Mouse (Mus musculus) CH12F3 (cell line): ENCODE data around the gene Olfr110.
"Not testable (repeated sequence)": the region's sequence is repeated elsewhere in the genome, so short reads cannot be mapped to it uniquely, and the experiment has no call there.

Experiments
- in situ Hi-C: fragments of 300-500 bp; cut with MboI; formaldehyde crosslinking; loops from 2 replicates; pipeline ENCODE4 v1.14.3; 2020; ENCODE audit warnings: low sequenced_read_pairs

The Olfr110 gene

DNA sequence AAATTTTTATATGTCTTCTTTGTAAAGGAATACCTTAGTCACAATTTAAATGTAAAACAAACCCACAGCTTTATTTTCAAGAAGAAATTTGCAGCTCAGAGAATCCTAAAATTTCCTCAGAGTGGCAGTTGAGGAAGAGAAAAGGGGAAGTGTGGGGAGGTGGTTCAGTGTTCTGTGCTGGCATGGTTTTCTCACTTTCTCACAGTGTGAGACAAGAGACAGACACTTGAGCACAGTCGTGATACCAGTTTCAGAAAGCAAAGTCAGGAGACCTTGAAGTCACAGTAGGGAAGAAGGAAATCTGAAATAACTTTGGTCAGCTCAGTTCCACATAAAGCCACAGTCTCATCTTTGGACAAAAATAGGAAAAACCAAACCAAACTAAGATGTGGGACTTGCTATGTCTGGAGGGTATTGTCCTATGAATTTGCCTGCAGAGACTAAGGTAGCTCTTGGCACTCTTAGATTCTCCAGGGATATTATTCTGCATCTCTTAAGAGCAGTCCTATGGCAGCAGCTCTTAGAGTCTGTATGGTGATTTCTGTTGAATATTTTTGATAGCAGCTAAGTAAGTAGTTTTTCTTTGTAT lies at the start of gene Olfr110:
Gene Olfr110, plus strand, starts transcription at position 539 of the 589 bp plus-strand sequence.
- in situ Hi-C loops, result no loop called here

DNA sequence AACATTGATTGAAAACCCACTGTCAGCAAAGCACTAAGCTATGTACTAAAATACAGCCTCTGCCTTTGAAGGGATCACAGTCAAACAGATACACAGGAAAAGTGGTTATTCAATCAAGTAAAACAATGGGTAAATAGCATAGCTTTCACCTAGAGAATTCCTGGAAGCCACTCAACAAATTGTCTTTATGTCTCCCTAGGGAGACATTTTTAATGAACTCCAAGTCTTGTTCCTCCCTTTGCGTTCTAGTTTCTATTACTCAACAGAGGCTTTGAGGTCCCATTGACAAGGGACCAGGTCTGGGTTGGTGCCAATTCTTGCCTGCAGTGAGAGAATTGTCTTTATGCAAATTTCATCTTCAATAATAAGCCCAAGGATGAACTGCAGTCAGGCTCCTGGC lies 47.1 kb upstream of the Olfr110 start, which contains the start of gene Olfr108:
Gene Olfr108, plus strand, starts transcription at position 301 of the 400 bp plus-strand sequence.
- in situ Hi-C loops, result no loop called here

DNA sequence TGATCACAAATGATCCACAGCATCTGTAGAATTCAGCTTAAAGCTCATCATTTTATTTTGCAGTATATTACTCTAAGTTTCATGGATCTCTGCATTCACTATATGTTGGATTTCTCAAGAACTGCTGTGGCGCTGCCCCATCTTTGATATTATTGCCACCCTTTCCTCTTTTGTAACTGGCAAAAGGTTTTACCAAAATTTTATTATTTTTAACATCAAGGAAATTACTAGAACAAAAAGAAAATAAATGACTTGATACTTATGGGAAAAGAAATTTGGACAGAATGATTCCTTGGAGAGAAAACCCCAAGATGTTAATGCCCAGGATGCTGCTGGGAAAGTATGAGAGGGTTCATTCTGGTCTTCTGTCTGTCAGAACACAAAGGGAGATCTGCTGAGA lies 33.7 kb upstream of the Olfr110 start, which contains the start of gene Olfr109:
Gene Olfr109, plus strand, starts transcription at position 301 of the 400 bp plus-strand sequence.
- in situ Hi-C loops, result no loop called here

DNA sequence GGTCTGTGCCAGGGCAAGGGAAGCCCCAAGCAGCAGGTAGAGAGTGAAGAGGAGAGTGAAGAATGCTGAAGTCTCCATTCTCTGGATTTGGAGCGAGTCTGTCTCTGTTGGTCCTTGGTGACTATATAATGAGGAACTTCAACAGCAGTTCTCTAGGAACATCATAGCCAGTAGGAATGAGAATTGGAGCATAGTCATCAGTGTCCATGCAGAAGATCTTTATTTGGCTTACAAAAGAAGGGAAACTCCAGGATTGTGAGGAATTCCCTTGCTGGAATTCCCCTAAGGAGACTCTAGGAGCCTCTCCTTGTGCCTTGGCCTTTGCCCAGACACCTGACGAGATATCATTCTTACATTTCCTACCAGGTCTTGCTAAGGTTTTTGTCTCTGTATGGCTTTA lies 8.8 kb upstream of the Olfr110 start, which contains the start of gene H2-M2:
Gene H2-M2, minus strand, starts transcription at position 101 of the 400 bp plus-strand sequence.
- in situ Hi-C loops, result no loop called here

DNA sequence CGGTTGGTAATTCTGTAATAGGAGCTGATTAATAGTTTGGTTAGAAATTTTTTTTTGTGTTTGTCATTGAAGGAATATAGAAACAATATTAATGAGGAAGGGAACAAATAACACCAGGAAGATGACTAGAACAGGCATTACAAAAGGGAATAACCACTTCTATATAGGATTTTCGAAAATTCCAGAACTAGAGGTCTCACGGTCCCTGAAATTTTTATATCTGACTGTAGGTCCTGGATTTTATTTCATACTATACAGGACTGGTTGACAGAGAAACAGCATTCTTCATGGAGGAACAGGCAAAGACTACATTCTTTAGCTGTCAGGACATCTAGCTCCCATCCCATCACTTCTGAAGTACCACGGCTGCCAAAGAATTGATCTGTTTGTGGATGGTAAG lies 15.5 kb downstream of the Olfr110 start, which contains the start of gene Olfr111:
Gene Olfr111, plus strand, starts transcription at position 301 of the 400 bp plus-strand sequence.
- in situ Hi-C loops, result no loop called here

DNA sequence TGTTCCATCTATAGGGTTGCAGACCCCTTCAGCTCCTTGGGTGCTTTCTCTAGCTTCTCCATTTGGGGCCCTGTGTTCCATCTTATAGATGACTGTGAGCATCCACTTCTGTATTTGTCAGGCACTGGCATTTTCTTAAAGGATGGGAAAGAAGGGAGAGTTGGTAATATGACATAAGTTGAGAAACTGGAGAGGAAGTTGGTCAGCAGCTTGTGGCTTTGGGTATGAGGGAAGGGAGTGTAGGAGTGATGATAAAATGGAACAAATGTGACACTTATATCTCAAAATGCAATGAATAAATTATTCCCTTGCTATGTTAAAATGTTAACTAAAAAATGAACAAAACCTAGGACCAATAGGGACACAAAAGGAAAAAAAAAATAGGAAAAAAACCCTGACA lies 32.3 kb downstream of the Olfr110 start:
- in situ Hi-C loops, result not testable (repeated sequence)

DNA sequence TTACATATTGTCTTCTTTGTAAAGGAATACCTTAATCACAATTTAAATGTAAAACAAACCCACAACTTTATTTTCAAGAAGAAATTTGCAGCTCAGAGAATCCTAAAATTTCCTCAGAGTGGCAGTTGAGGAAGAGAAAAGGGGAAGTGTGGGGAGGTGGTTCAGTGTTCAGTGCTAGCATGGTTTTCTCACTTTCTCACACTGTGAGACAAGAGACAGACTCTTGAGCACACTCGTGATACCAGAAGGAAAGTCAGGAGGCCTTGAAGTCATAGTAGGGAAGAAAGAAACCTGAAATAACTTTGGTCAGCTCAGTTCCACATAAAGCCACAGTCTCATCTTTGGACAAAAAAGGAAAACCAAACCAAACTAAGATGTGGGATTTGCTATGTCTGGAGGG lies 33.2 kb downstream of the Olfr110 start:
- in situ Hi-C loops, result not testable (repeated sequence)

DNA sequence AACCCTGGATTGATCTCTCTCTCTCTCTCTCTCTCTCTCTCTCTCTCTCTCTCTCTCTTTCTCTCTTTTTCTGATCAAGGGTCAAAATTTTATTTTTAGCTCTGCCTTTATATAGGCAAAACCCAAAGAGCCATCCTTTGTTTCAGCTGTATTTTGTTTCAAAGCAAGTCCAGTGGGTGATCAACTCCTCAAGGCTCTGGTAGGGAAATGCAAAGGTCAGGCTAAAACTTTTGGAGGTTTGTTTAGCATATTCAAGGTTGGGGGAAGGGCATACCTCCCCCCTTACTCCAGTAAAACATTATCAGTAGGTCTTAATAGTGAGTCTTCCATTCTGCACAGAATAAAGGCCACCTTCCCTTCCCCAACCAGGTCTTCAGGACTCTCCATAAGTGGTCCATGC lies 42.9 kb downstream of the Olfr110 start:
- in situ Hi-C loops, result no loop called here

DNA sequence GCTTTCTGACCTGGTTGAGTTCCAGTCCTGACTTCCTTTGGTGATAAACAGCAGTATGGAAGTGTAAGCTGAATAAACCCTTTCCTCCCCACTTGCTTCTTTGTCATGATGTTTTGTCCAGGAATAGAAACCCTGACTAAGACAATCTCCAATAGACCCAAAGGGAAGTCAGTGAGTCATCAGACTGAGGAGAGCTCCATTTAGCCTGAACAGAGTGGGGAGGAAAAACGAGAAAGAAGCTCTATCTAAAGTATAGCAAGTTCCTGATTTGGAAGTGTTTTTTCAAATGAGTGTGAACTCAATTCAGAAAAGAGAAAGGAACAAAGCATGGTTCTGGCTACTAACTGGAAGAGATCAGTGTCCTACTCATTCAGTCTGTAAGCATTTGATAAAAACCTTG lies 46.1 kb downstream of the Olfr110 start:
- in situ Hi-C loops, result not testable (repeated sequence)

DNA sequence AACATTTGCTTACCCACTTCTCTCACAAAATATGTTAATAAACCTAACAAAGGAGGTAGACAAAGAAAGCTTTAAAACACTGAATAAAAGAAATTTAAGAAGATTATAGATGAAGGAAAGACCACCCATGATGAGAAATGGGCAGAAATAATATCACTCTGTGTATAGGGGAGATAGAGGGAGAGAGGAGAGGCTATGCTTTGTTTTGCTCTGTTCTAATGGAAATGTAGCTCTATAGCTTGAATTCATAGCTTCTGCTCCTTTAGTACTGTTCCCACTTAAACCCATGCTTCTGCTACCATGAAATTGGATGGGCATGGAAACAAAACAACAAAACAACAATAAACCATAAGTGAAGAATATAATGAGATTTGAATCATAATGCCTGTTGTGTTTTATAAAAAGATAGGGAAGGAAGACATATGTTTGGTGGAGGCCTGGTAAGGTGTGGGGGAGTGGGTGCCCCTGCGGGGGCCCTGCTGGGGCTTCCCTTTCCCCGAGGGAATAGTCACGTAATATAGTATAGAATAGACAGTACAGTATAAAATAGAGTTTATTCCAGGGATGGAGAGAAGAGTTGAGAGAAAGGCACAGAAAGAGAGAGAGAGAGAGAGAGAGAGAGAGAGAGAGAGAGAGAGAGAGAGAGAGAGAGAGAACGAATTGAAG lies 49.3 kb downstream of the Olfr110 start:
- in situ Hi-C loops, result no loop called here

DNA sequence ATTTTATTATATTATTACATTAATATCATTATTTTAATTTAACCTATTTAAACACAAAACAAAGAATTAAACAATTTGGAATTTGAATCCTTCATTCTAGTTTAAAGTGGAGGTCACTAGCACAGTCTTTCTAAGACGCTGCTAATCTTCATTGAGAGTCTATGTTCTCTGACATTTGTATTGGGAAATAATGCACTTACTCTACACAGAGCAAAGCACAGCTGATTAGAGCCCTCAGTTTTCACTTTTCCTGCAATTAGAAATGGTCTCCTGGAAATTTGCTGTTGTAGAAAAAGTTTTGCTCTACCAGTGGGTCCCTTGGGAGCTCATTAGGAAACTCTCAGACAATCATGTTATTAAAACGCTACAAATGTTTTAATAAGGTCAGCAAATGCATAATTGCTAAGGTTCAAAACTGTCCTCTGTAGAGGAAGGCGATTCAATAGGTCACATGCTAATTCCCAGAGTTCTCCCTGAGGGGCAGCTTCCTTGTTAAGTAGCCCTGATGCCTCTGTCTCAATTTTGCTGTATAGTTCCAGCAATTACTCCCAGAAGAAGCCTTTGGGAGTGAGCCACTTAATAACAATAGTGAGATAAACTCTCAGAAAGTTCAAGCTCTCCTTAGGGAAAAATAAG lies 51.6 kb downstream of the Olfr110 start:
- in situ Hi-C loops, result no loop called here
